Mouse (Mus musculus): ENCODE results near the gene Hhatl.

Gene Hhatl

DNA sequence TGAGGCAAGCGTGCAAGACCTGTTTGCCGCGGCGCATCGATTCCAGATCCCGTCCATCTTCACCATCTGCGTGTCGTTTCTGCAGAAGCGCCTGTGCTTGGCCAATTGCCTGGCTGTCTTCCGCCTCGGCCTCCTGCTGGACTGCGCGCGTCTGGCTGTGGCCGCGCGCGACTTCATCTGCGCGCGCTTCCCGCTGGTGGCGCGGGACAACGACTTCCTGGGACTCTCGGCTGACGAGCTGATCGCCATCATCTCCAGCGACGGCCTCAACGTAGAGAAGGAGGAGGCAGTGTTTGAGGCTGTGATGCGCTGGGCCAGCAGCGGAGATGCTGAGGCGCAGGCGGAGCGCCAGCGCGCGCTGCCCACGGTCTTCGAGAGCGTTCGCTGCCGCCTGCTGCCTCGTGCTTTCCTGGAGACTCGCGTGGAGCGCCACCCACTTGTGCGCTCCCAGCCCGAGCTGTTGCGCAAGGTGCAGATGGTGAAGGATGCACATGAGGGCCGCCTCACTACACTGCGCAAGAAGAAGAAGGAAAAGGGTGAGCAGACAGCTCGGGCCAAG lies 14.2 kb downstream of the Hhatl start:
- DNase-seq (ENCODE audit: low read depth, low spot score): no peak
- Histone ChIP-seq H3K27me3 (ENCODE audit: control insufficient read depth, insufficient read depth, low read length, poor library complexity, severe bottlenecking) (no peaks in the 10 kb centered on the region), H3K36me3 (ENCODE audit: control insufficient read depth, insufficient read depth, low read length, poor library complexity, severe bottlenecking) (no peaks in the 10 kb centered on the region)

- no peak for DNase-seq (ENCODE audit: low read depth, low spot score)
- Histone ChIP-seq H3K27me3 (ENCODE audit: control insufficient read depth, insufficient read depth, low read length, poor library complexity, severe bottlenecking) (no peaks in the 10 kb centered on the region), H3K36me3 (ENCODE audit: control insufficient read depth, insufficient read depth, low read length, poor library complexity, severe bottlenecking) (no peaks in the 10 kb centered on the region)
Observed at GRCm38 (mm10) chr9:121777484-121778065, 14.7 kb downstream of the Hhatl start, which contains the start of gene Klhl40. Gene Klhl40, plus strand, starts transcription at chr9:121777607.

GRCm38 (mm10) chr9:121776511-121776910 lies 15.8 kb downstream of the Hhatl start:
- Histone ChIP-seq H3K27me3 (ENCODE audit: control insufficient read depth, insufficient read depth, low read length, poor library complexity, severe bottlenecking) (no peaks in the 10 kb centered on the region), H3K36me3 (ENCODE audit: control insufficient read depth, insufficient read depth, low read length, poor library complexity, severe bottlenecking) (no peaks in the 10 kb centered on the region)
- no peak for DNase-seq (ENCODE audit: low read depth, low spot score)

GRCm38 (mm10) chr9:121775951-121776350 lies 16.4 kb downstream of the Hhatl start:
- no peaks in the 10 kb centered on the region for H3K27me3 ChIP-seq (ENCODE audit: control insufficient read depth, insufficient read depth, low read length, poor library complexity, severe bottlenecking)
- H3K36me3 ChIP-seq (ENCODE audit: control insufficient read depth, insufficient read depth, low read length, poor library complexity, severe bottlenecking): no peaks in the 10 kb centered on the region
- DNase-seq (ENCODE audit: low read depth, low spot score): no peak

- Histone ChIP-seq H3K36me3 (ENCODE audit: control insufficient read depth, insufficient read depth, low read length, poor library complexity, severe bottlenecking) (no peaks in the 10 kb centered on the region), H3K27me3 (ENCODE audit: control insufficient read depth, insufficient read depth, low read length, poor library complexity, severe bottlenecking) (no peaks in the 10 kb centered on the region)
- no peak for DNase-seq (ENCODE audit: low read depth, low spot score)
Observed at GRCm38 (mm10) chr9:121772412-121772811, 19.9 kb downstream of the Hhatl start.

GRCm38 (mm10) chr9:121765166-121765855 lies 27.0 kb downstream of the Hhatl start:
- no peak for DNase-seq (ENCODE audit: low read depth, low spot score)
- no peaks in the 10 kb centered on the region for H3K27me3 ChIP-seq (ENCODE audit: control insufficient read depth, insufficient read depth, low read length, poor library complexity, severe bottlenecking)

DNA sequence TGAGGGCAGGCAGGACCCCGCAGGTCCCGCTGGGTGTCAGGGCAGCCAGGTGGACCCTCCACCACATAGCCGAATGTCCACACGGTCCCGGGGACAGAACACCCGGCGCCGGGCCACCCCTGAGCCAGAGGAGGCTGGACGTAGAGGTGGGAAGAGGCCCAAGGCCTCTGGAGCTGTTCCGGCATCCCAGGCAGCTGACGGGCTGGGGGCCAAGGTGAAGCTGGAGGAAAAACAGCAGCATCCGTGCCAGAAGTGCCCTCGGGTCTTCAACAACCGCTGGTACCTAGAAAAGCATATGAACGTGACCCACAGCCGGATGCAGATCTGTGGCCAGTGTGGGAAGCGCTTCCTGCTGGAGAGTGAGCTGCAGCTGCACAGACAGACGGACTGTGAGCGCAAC lies 28.6 kb downstream of the Hhatl start:
- Histone ChIP-seq H3K36me3 (ENCODE audit: control insufficient read depth, insufficient read depth, low read length, poor library complexity, severe bottlenecking) (no peaks in the 10 kb centered on the region), H3K27me3 (ENCODE audit: control insufficient read depth, insufficient read depth, low read length, poor library complexity, severe bottlenecking) (no peaks in the 10 kb centered on the region)
- no peak for DNase-seq (ENCODE audit: low read depth, low spot score)

More at GRCm38 (mm10) chr9:121765166-121765855, 27.0 kb downstream of the Hhatl start:
- no peaks in the 10 kb centered on the region for H3K36me3 ChIP-seq (ENCODE audit: control insufficient read depth, insufficient read depth, low read length, poor library complexity, severe bottlenecking)

DNA sequence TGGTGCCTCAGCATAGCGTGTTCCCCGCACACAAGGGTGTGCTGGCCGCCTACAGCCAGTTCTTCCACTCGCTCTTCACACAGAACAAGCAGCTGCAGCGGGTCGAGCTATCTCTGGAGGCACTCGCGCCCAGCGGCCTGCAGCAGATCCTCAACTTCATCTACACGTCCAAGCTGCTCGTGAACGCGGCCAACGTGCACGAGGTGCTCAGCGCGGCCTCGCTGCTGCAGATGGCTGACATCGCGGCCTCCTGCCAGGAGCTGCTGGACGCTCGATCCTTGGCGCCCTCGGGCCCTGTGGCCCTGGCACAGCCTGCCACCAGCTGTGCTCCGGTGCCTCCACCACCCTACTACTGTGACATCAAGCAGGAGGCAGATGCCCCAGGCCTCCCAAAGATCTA lies 29.5 kb downstream of the Hhatl start:
- H3K27me3 ChIP-seq (ENCODE audit: control insufficient read depth, insufficient read depth, low read length, poor library complexity, severe bottlenecking): no peaks in the 10 kb centered on the region
- no peak for DNase-seq (ENCODE audit: low read depth, low spot score)
- H3K36me3 ChIP-seq (ENCODE audit: control insufficient read depth, insufficient read depth, low read length, poor library complexity, severe bottlenecking): no peaks in the 10 kb centered on the region

GRCm38 (mm10) chr9:121762248-121762647 lies 30.1 kb downstream of the Hhatl start:
- Histone ChIP-seq H3K36me3 (ENCODE audit: control insufficient read depth, insufficient read depth, low read length, poor library complexity, severe bottlenecking) (no peaks in the 10 kb centered on the region), H3K27me3 (ENCODE audit: control insufficient read depth, insufficient read depth, low read length, poor library complexity, severe bottlenecking) (no peaks in the 10 kb centered on the region)

GRCm38 (mm10) chr9:121761787-121762186 lies 30.5 kb downstream of the Hhatl start:
- Histone ChIP-seq H3K27me3 (ENCODE audit: control insufficient read depth, insufficient read depth, low read length, poor library complexity, severe bottlenecking) (no peaks in the 10 kb centered on the region), H3K36me3 (ENCODE audit: control insufficient read depth, insufficient read depth, low read length, poor library complexity, severe bottlenecking) (no peaks in the 10 kb centered on the region; the same call in 1 of the 2 replicates)
- no peak for DNase-seq (ENCODE audit: low read depth, low spot score)

More at GRCm38 (mm10) chr9:121762248-121762647, 30.1 kb downstream of the Hhatl start:
- DNase-seq (ENCODE audit: low read depth, low spot score): no peak

DNA sequence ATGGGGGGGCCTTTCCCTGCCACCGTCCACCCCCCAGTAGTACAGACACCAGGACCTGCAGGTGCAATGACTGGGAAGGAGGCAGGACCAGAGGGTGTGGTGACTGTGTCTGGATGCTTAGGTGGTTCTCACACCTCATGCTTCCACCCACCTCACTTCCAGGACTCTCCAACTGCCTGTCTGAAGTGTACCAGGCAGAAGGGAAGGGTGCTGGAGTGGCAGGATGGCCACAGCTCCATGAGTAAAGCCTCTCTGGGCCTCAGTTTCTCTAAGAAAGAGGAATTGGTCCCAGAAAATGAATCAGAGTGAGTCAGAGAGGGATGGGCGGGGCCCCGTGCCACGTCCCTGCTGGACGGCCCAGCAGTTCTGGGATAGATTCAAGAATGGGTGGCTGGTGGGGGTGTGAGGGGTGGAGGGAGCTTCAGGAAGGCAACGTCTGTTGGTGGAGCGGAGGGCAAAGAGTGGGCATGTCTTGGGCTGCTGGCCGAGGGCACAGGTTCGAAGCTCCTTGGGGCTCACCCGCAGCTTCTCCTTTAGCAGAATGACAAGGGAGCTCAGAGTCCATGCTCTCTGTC lies 31.1 kb downstream of the Hhatl start:
- H3K36me3 ChIP-seq (ENCODE audit: control insufficient read depth, insufficient read depth, low read length, poor library complexity, severe bottlenecking): peaks cover 2% of the 10 kb centered on the region; the same call in 1 of the 2 replicates
- no peak for DNase-seq (ENCODE audit: low read depth, low spot score)
- H3K27me3 ChIP-seq (ENCODE audit: control insufficient read depth, insufficient read depth, low read length, poor library complexity, severe bottlenecking): no peaks in the 10 kb centered on the region

DNA sequence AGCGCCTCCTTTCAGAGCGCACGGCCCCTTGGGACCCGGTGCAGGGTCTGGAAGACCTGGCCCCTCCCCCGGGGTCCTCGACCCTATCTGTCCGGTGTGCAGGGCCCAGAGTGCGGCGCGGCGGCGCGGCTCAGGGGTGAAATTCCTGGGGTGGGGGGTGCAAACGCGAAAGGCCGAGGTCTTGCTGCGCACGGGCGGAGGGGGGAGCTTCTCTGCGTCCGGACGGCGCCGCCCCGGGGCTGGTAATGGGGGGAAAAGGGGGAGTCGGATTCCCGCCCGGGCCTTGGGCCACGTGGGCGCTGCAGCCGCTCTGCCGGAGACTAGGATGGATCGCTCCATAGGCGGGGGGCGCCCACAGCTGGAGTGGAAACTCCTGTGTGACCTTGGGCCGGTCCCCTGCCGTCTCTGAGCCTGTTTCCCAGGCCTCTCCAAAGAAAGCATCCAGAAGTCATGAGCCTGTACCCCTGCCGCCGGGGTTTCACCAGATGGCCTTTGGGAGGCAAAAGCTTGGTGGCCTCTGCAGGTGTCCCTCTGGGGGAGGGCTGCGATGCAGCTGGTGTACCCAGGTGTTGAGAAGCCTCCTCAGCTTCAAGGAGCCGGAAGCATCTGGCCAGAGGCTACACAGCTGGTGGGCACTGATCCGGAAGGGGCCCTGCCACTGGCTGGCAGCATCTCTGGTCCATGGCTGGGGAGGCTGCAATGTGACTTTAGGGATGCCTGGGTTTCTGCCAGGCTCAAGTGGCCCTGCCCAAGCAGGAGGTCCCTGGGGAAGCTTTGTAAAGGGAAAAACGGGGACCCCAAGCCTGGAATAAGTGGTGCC lies 31.8 kb downstream of the Hhatl start:
- H3K27me3 ChIP-seq (ENCODE audit: control insufficient read depth, insufficient read depth, low read length, poor library complexity, severe bottlenecking): no peaks in the 10 kb centered on the region
- peaks cover 7% of the 10 kb centered on the region; the same call in 1 of the 2 replicates for H3K36me3 ChIP-seq (ENCODE audit: control insufficient read depth, insufficient read depth, low read length, poor library complexity, severe bottlenecking)
- DNase-seq (ENCODE audit: low read depth, low spot score): peak; percentile 34

GRCm38 (mm10) chr9:121759091-121760081 lies 32.9 kb downstream of the Hhatl start, which contains the start of gene Zfp651:
Gene Zfp651, plus strand, starts transcription at chr9:121759330.
- Histone ChIP-seq H3K27me3 (ENCODE audit: control insufficient read depth, insufficient read depth, low read length, poor library complexity, severe bottlenecking) (no peaks in the 10 kb centered on the region), H3K36me3 (ENCODE audit: control insufficient read depth, insufficient read depth, low read length, poor library complexity, severe bottlenecking) (peaks cover 10% of the 10 kb centered on the region; the same call in 1 of the 2 replicates)
- peak; percentile 7 for DNase-seq (ENCODE audit: low read depth, low spot score)
